ENCODE assay signal across 8 mouse cellular contexts in genomic region chr1:75505159-75505955, GRCm38 (mm10). TPM values are rescaled to one million over a fixed set of nuclear protein-coding genes. Genes with fewer than 3 reads are reported as not detected.
DNase-seq lines count a peak whose midpoint lies in the region; ATAC-seq lines count a peak whose summit lies in the region.

No protein-coding gene starts in this region.

- under 1% methylated on average over 84 of the region's 84 CpGs for WGBS in embryonic facial prominence, embryonic 15.5 days
- under 1% methylated on average over 83 of the region's 84 CpGs for WGBS in heart, embryonic 10.5 days
- 2% methylated on average over 84 of the region's 84 CpGs for WGBS in liver, embryonic 13.5 days (ENCODE audit: insufficient replicate concordance)
- under 1% methylated on average over 80 of the region's 84 CpGs for WGBS in neural tube, embryonic 15.5 days

- peak overlapping the region; percentile 79 for H3K4me2 ChIP-seq in embryonic facial prominence, embryonic 15.5 days (replicated peaks)
- H3K4me2 ChIP-seq in liver, embryonic 13.5 days, result peak overlapping the region; percentile 66
- H3K4me2 ChIP-seq in neural tube, embryonic 15.5 days, result peak overlapping the region; percentile 92

- no peaks in the 10 kb centered on the region for H3K27me3 ChIP-seq in embryonic facial prominence, embryonic 15.5 days
- H3K27me3 ChIP-seq in heart, embryonic 10.5 days (ENCODE audit: insufficient read depth, poor library complexity, severe bottlenecking), result no peaks in the 10 kb centered on the region
- peaks cover 67% of the 10 kb centered on the region for H3K27me3 ChIP-seq in liver, embryonic 13.5 days
- H3K27me3 ChIP-seq in neural tube, embryonic 15.5 days (replicated peaks), result 0 out of 2 replicates have a peak, but pooled peaks cover 4% of the 10 kb centered on the region

- no peaks in the 10 kb centered on the region for H3K9me3 ChIP-seq in embryonic facial prominence, embryonic 15.5 days (replicated peaks)
- no peaks in the 10 kb centered on the region for H3K9me3 ChIP-seq in heart, embryonic 10.5 days
- H3K9me3 ChIP-seq in liver, embryonic 13.5 days (replicated peaks), result no peaks in the 10 kb centered on the region
- H3K9me3 ChIP-seq in neural tube, embryonic 15.5 days (replicated peaks), result no peaks in the 10 kb centered on the region

- peak; percentile 61 for DNase-seq in 3T3-L1 (ENCODE audit: low read depth, low spot score)
- peak; percentile 81 for DNase-seq in adrenal gland, postnatal 25 days
- peak; percentile 86 for DNase-seq in heart, embryonic 10.5 days (ENCODE audit: low spot score)
- peak; percentile 74 for DNase-seq in kidney, postnatal 10 days
- no peak for DNase-seq in liver, embryonic 13.5 days
- peak; percentile 48 to 66 for DNase-seq in thymus, postnatal 36 days

- peak overlapping the region; percentile 60 for H3K9ac ChIP-seq in embryonic facial prominence, embryonic 15.5 days
- H3K9ac ChIP-seq in liver, embryonic 13.5 days, result peak overlapping the region; percentile 70
- H3K9ac ChIP-seq in neural tube, embryonic 15.5 days (replicated peaks), result peak overlapping the region; percentile 94

- H3K4me3 ChIP-seq in embryonic facial prominence, embryonic 15.5 days (replicated peaks), result peak overlapping the region; percentile 73
- H3K4me3 ChIP-seq in heart, embryonic 10.5 days, result peak overlapping the region; percentile 96
- H3K4me3 ChIP-seq in liver, embryonic 13.5 days (replicated peaks), result peak overlapping the region; percentile 63
- peak overlapping the region; percentile 79 for H3K4me3 ChIP-seq in neural tube, embryonic 15.5 days (replicated peaks)

- peak overlapping the region; percentile 98 for H3K27ac ChIP-seq in embryonic facial prominence, embryonic 15.5 days (replicated peaks)
- peak overlapping the region; percentile 99 for H3K27ac ChIP-seq in heart, embryonic 10.5 days
- peak overlapping the region; percentile 73 for H3K27ac ChIP-seq in liver, embryonic 13.5 days
- H3K27ac ChIP-seq in neural tube, embryonic 15.5 days (replicated peaks), result peak overlapping the region; percentile 89

- peak; percentile 26; the same call in 1 of the 2 replicates for ATAC-seq in embryonic facial prominence, embryonic 15.5 days (ENCODE audit: insufficient number of reproducible peaks, low FRiP score, low TSS enrichment, low read depth)
- ATAC-seq in liver, embryonic 13.5 days (ENCODE audit: low read depth), result no peak
- peak; percentile 88 for ATAC-seq in neural tube, embryonic 15.5 days (ENCODE audit: low FRiP score)

- peaks cover 32% of the 10 kb centered on the region for H3K36me3 ChIP-seq in embryonic facial prominence, embryonic 15.5 days
- peaks cover 36% of the 10 kb centered on the region for H3K36me3 ChIP-seq in heart, embryonic 10.5 days
- peaks cover 14% of the 10 kb centered on the region for H3K36me3 ChIP-seq in liver, embryonic 13.5 days
- peaks cover 21% of the 10 kb centered on the region for H3K36me3 ChIP-seq in neural tube, embryonic 15.5 days

- peaks cover 43% of the 10 kb centered on the region for H3K4me1 ChIP-seq in embryonic facial prominence, embryonic 15.5 days
- H3K4me1 ChIP-seq in heart, embryonic 10.5 days, result peaks cover 76% of the 10 kb centered on the region
- peaks cover 16% of the 10 kb centered on the region; the same call in 1 of the 2 replicates for H3K4me1 ChIP-seq in liver, embryonic 13.5 days (replicated peaks)
- peaks cover 37% of the 10 kb centered on the region for H3K4me1 ChIP-seq in neural tube, embryonic 15.5 days

RNA-seq across cellular contexts. Expression of gene Obsl1, which starts 0.9 kb away (rescaled TPM):
- 83.1 and 107 TPM in 2 replicates for total RNA-seq in adrenal gland, postnatal 25 days (2021)
- 104 and 108 TPM in 2 replicates for polyA plus RNA-seq in embryonic facial prominence, embryonic 15.5 days (2015; fragmentation: Nextera tagmentation; extraction: Ambion mirVana)
- 103 and 107 TPM in 2 replicates for polyA plus RNA-seq in heart, embryonic 10.5 days (2016; fragmentation: Nextera tagmentation; extraction: Ambion mirVana)
- 7.4 and 9.0 TPM in 2 replicates for polyA plus RNA-seq in liver, embryonic 13.5 days (2015; fragmentation: Nextera tagmentation; extraction: Ambion mirVana)
- 33.1 and 37.6 TPM in 2 replicates for polyA plus RNA-seq in neural tube, embryonic 15.5 days (2015; fragmentation: Nextera tagmentation; extraction: Ambion mirVana)

RNA-seq across cellular contexts. Expression of gene Inha, which starts 1.5 kb away (rescaled TPM):
- 42.4 and 44.1 TPM in 2 replicates for total RNA-seq in adrenal gland, postnatal 25 days (2021)
- polyA plus RNA-seq in embryonic facial prominence, embryonic 15.5 days (2015; fragmentation: Nextera tagmentation; extraction: Ambion mirVana), result 14.7 and 15.7 TPM in 2 replicates
- 7.8 and 8.2 TPM in 2 replicates for polyA plus RNA-seq in heart, embryonic 10.5 days (2016; fragmentation: Nextera tagmentation; extraction: Ambion mirVana)
- 0.50 and 0.51 TPM in 2 replicates for polyA plus RNA-seq in liver, embryonic 13.5 days (2015; fragmentation: Nextera tagmentation; extraction: Ambion mirVana)
- 18.1 and 23.5 TPM in 2 replicates for polyA plus RNA-seq in neural tube, embryonic 15.5 days (2015; fragmentation: Nextera tagmentation; extraction: Ambion mirVana)

RNA-seq across cellular contexts. Expression of gene Stk11ip, which starts 16.0 kb away (rescaled TPM):
- 19.2 and 35.4 TPM in 2 replicates for total RNA-seq in adrenal gland, postnatal 25 days (2021)
- polyA plus RNA-seq in embryonic facial prominence, embryonic 15.5 days (2015; fragmentation: Nextera tagmentation; extraction: Ambion mirVana), result 19.7 and 21.1 TPM in 2 replicates
- polyA plus RNA-seq in heart, embryonic 10.5 days (2016; fragmentation: Nextera tagmentation; extraction: Ambion mirVana), result 20.2 and 22.3 TPM in 2 replicates
- 5.5 and 6.2 TPM in 2 replicates for polyA plus RNA-seq in liver, embryonic 13.5 days (2015; fragmentation: Nextera tagmentation; extraction: Ambion mirVana)
- 20.0 and 21.2 TPM in 2 replicates for polyA plus RNA-seq in neural tube, embryonic 15.5 days (2015; fragmentation: Nextera tagmentation; extraction: Ambion mirVana)

RNA-seq across cellular contexts. Expression of gene Tmem198, which starts 26.0 kb away (rescaled TPM):
- 2.8 and 4.1 TPM in 2 replicates for total RNA-seq in adrenal gland, postnatal 25 days (2021)
- polyA plus RNA-seq in embryonic facial prominence, embryonic 15.5 days (2015; fragmentation: Nextera tagmentation; extraction: Ambion mirVana), result 1.3 and 1.4 TPM in 2 replicates
- polyA plus RNA-seq in heart, embryonic 10.5 days (2016; fragmentation: Nextera tagmentation; extraction: Ambion mirVana), result 0.36 and 0.39 TPM in 2 replicates
- 0.08 and 0.10 TPM in 2 replicates for polyA plus RNA-seq in liver, embryonic 13.5 days (2015; fragmentation: Nextera tagmentation; extraction: Ambion mirVana)
- 40.2 and 50.7 TPM in 2 replicates for polyA plus RNA-seq in neural tube, embryonic 15.5 days (2015; fragmentation: Nextera tagmentation; extraction: Ambion mirVana)

RNA-seq across cellular contexts. Expression of gene Chpf, which starts 26.2 kb away (rescaled TPM):
- total RNA-seq in adrenal gland, postnatal 25 days (2021), result 46.9 and 50.1 TPM in 2 replicates
- 51.3 and 54.5 TPM in 2 replicates for polyA plus RNA-seq in embryonic facial prominence, embryonic 15.5 days (2015; fragmentation: Nextera tagmentation; extraction: Ambion mirVana)
- 30.8 and 30.9 TPM in 2 replicates for polyA plus RNA-seq in heart, embryonic 10.5 days (2016; fragmentation: Nextera tagmentation; extraction: Ambion mirVana)
- 5.6 and 5.7 TPM in 2 replicates for polyA plus RNA-seq in liver, embryonic 13.5 days (2015; fragmentation: Nextera tagmentation; extraction: Ambion mirVana)
- 48.3 and 51.7 TPM in 2 replicates for polyA plus RNA-seq in neural tube, embryonic 15.5 days (2015; fragmentation: Nextera tagmentation; extraction: Ambion mirVana)
